Mouse (Mus musculus) lung, postnatal 36 days (tissue): ENCODE measurements at regions not wholly inside any gene's neighbourhood (a gene's known extent, or its start where the extent isn't known, plus 50 kb on each side); places are given as distances from the start of the nearest gene placed in this dataset.
A peak's percentile ranks its signal among the peaks of the same experiment; 100 is the strongest.
"Not testable (repeated sequence)": the region's sequence is repeated elsewhere in the genome, so short reads cannot be mapped to it uniquely, and the experiment has no call there.

Source experiments
- DNase-seq: peaks from one replicate; pipeline ENCODE4 v3.0.0; 2022; ENCODE audit warnings: mixed read lengths

GRCm38 (mm10) chr12:77526581-77526980 lies 288.7 kb downstream of the Fut8 start:
- DNase-seq = not testable (repeated sequence)

GRCm38 (mm10) chr12:77527499-77527898 lies 289.6 kb downstream of the Fut8 start:
- no peak for DNase-seq

GRCm38 (mm10) chr12:77527953-77528865 lies 290.3 kb downstream of the Fut8 start:
- no peak for DNase-seq

GRCm38 (mm10) chr12:77528868-77529271 lies 290.9 kb downstream of the Fut8 start:
- DNase-seq = no peak

GRCm38 (mm10) chr12:77529414-77529813 lies 291.5 kb downstream of the Fut8 start:
- no peak for DNase-seq

GRCm38 (mm10) chr12:77529955-77530354 lies 292.0 kb downstream of the Fut8 start:
- DNase-seq = no peak

- peak; percentile 65 for DNase-seq
Observed at GRCm38 (mm10) chr12:77531294-77531693, 293.4 kb downstream of the Fut8 start.

- no peak for DNase-seq
Observed at GRCm38 (mm10) chr12:77532547-77532946, 294.6 kb downstream of the Fut8 start.

GRCm38 (mm10) chr12:77533606-77534005 lies 295.7 kb downstream of the Fut8 start:
- no peak for DNase-seq

- no peak for DNase-seq
Observed at GRCm38 (mm10) chr12:77534079-77534478, 296.2 kb downstream of the Fut8 start.

GRCm38 (mm10) chr12:77535147-77535546 lies 297.2 kb downstream of the Fut8 start:
- DNase-seq = no peak

GRCm38 (mm10) chr12:77537139-77537848 lies 299.4 kb downstream of the Fut8 start:
- peak; percentile 34 for DNase-seq

GRCm38 (mm10) chr12:77539661-77540431 lies 301.9 kb downstream of the Fut8 start:
- DNase-seq = no peak

GRCm38 (mm10) chr12:77541051-77541765 lies 303.3 kb downstream of the Fut8 start:
- no peak for DNase-seq

- no peak for DNase-seq
Observed at GRCm38 (mm10) chr12:77541826-77542225, 303.9 kb downstream of the Fut8 start.

GRCm38 (mm10) chr12:77543651-77544050 lies 305.7 kb downstream of the Fut8 start:
- no peak for DNase-seq

- no peak for DNase-seq
Observed at GRCm38 (mm10) chr12:77546165-77546564, 308.2 kb downstream of the Fut8 start.

- peak; percentile 54 for DNase-seq
Observed at GRCm38 (mm10) chr12:77568286-77568685, 330.4 kb downstream of the Fut8 start.

- DNase-seq = no peak
Observed at GRCm38 (mm10) chr12:77570501-77570900, 332.6 kb downstream of the Fut8 start.

- DNase-seq = no peak
Observed at GRCm38 (mm10) chr12:77571071-77571470, 333.1 kb downstream of the Fut8 start.

- DNase-seq = no peak
Observed at GRCm38 (mm10) chr12:77575046-77575445, 337.1 kb downstream of the Fut8 start.

- DNase-seq = no peak
Observed at GRCm38 (mm10) chr12:77588297-77588696, 350.4 kb downstream of the Fut8 start.
